Comparison of ENCODE assay signal across 16 mouse cellular contexts in the genomic region with DNA sequence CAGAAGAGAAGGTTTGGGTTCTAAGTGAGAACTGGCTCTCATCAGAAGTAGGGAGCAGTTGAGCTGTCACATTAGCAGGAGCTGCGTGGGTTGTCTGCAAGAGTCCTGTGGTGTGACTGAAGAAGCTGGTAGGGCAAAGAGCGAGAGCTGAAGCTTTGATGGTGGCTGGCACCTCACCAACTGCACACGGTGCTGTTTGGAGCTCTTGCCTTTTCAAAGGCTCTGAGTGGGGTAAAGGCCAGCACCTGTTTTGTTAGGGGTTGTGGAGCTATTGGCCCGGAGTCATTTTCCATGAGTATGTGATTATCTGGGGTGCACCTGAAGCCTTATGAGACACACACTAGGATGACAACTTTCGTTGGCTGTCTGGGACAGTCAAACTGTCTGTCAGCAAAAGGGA.
DNase-seq lines count a peak whose midpoint lies in the region; ATAC-seq lines count a peak whose summit lies in the region.
"Had no signal": no experiment of that assay in that cellular context is flagged by ENCODE, and none has a peak within 500 bp of the region (broad histone marks: within the 10 kb centered on the region; RNA-seq: fewer than 3 reads in every experiment).

No protein-coding gene starts in this region.

- intact Hi-C loops in left cerebral cortex, postnatal 36 days (cut with DNase I): no loop called here

- ATAC-seq in inflammation-experienced regulatory T-cells, adult 6 months: peak; percentile 60
- no peak for ATAC-seq in cerebellum, adult (ENCODE audit: insufficient number of reproducible peaks, low FRiP score, low TSS enrichment)
- ATAC-seq: forebrain, embryonic 16.5 days; intestine, postnatal 0 days had no signal

- DNase-seq in CD4-positive helper T cell, adult 2 months (ENCODE audit: low read depth, low spot score): peak; percentile 88
- DNase-seq in CD4-positive, CD25-positive, alpha-beta regulatory T cell, adult 2 months (ENCODE audit: low read depth, low spot score): peak; percentile 81
- peak; percentile 71 for DNase-seq in thymus, postnatal 14 days
- DNase-seq in left cerebral cortex, postnatal 36 days (ENCODE audit: low spot score in 2 of 2): no peak
- no peak for DNase-seq in heart, adult 11 months
- DNase-seq: cerebellum, adult 9-10 months; gastrocnemius, postnatal 36 days; heart, postnatal 10 days; kidney, postnatal 4 days; layer of hippocampus, adult 9-11 months; lung, adult 18-20 months; lung, postnatal 4 days had no signal

Comparison
In these comparisons a context has a peak if more than half of its experiments do, and no peak if none do; other contexts are left out.
1. DNase-seq: peak in CD4-positive helper T cell, adult 2 months (single experiment), CD4-positive, CD25-positive, alpha-beta regulatory T cell, adult 2 months (single experiment) and thymus, postnatal 14 days (single experiment); none in left cerebral cortex, postnatal 36 days (0 of 2) and heart, adult 11 months (single experiment).